Mouse (Mus musculus): ENCODE measurements around the gene Phf24. TPM values are rescaled to one million over a fixed set of nuclear protein-coding genes. Genes with fewer than 3 reads are reported as not detected.

Phf24 gene
- polyA plus RNA-seq (2015; fragmentation: Nextera tagmentation; extraction: Ambion mirVana), result 0.44 and 0.79 TPM in 2 replicates

DNA sequence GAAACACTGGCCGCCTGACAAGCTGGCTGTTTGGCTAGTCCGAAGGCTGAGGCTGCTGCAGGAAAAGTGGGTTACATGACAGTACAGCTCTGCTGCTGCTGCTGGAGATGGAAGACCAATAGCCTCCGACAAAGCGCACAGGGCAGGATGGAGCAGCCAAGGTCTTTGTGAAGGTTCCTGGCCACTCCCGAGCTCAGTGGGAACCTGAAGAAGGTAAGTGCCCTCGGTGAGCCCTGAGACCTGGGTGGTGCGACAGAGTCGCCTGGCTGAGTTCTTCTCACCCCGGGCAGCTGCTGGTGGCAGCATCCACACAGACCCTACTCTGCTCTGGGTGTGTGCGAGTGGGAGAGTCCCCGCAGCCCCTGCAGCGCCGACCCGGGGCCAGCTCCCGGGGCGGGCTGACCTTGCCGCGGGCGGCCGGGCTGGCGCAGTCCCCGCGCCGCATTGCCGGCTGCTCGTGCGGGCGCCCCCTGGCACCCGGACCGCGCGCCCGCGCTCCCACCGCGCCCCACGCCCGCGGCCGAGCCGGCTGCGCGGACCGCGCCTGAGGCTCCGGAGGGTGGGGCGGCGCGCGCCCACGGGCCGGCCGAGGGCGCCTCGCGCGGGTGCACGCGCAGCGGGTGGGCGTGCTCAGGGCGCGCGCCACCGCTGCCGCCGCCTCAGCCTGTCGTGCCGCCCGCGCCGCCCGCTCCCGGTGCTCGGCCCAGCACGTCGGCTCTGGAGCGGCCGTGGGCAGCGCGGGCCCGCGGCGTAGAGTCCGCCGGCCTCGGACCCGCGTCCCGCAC lies at the start of gene Phf24:
TSS of gene Phf24 (plus strand) at position 44 of the 785 bp plus-strand sequence.
- peak within 1 kb of the TSS; percentile 60 for H3K9ac ChIP-seq (replicated peaks; ENCODE audit: low read length)

DNA sequence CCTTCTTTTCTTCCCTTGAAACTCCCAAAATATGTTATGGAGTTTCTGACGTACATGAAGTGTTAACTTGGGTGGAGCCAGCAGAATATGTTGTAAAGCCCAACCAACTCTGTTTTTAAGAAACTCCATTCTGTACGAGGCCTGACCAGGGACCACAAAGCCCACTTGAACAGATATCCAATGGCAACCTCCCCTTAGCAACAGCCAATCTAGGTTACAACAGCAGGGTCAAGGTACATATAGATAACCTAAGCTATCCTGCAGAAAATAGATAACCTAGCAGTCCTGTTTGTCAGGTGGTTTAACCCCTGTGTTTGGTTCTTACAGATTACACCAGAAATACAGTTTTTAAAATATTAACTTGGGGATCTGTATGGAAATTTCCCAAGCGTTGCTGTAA lies 49.1 kb upstream of the Phf24 start:
- 68% methylated on average over 3 of the region's 3 CpGs for WGBS

More for the DNA sequence above, at the start of gene Phf24:
- Histone ChIP-seq H3K4me1 (ENCODE audit: insufficient read depth, low read length) (0 out of 2 replicates have a peak, but pooled peaks cover 7% of the 10 kb centered on the region), H3K9me3 (ENCODE audit: low read length) (no peaks in the 10 kb centered on the region), H3K27me3 (ENCODE audit: insufficient read depth, low read length) (peaks cover 59% of the 10 kb centered on the region), H3K4me2 (replicated peaks; ENCODE audit: low read depth, low read length) (peak within 1 kb of the TSS; percentile 76), H3K4me3 (ENCODE audit: low read length) (peak within 1 kb of the TSS; percentile 59), H3K27ac (ENCODE audit: low read length) (no peak within 1 kb of the TSS), H3K36me3 (ENCODE audit: insufficient read depth, low read length) (no peaks in the 10 kb centered on the region)
- peak; percentile 85 for ATAC-seq (ENCODE audit: low FRiP score, low TSS enrichment)
- under 1% methylated on average over 38 of the region's 90 CpGs for WGBS

DNA sequence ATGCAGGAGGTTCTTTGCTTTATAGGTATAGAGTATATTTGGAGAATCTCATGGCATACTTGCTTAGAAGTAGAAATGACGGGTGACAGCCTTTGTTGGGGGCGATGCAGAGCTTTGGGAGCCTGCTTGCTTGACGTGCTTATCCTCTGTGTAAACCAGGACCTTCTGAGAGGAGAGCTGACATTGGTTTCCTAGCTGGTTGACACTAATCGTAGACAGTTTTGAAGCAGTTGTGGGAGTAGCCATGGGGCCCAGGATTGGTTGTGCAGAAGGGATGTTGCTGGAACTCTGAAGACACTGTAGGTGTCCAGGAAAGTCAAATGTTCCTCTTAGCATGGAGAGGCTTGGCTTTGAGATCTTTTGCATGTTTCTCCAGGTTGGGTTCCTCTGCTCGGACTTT lies 48.3 kb upstream of the Phf24 start:
- Histone ChIP-seq H3K27ac (ENCODE audit: low read length) (no peak overlapping the region), H3K9me3 (ENCODE audit: low read length) (no peaks in the 10 kb centered on the region), H3K4me2 (replicated peaks; ENCODE audit: low read depth, low read length) (no peak overlapping the region), H3K4me3 (ENCODE audit: low read length) (no peak overlapping the region), H3K9ac (replicated peaks; ENCODE audit: low read length) (no peak overlapping the region), H3K36me3 (ENCODE audit: insufficient read depth, low read length) (no peaks in the 10 kb centered on the region), H3K27me3 (ENCODE audit: insufficient read depth, low read length) (no peaks in the 10 kb centered on the region), H3K4me1 (ENCODE audit: insufficient read depth, low read length) (no peaks in the 10 kb centered on the region)
- WGBS, result 86% methylated on average over 5 of the region's 5 CpGs
- ATAC-seq (ENCODE audit: low FRiP score, low TSS enrichment), result no peak

More for the DNA sequence above, 49.1 kb upstream of the Phf24 start:
- no peak overlapping the region for H3K4me3 ChIP-seq (ENCODE audit: low read length)
- no peaks in the 10 kb centered on the region for H3K4me1 ChIP-seq (ENCODE audit: insufficient read depth, low read length)
- no peak overlapping the region for H3K9ac ChIP-seq (replicated peaks; ENCODE audit: low read length)
- H3K27ac ChIP-seq (ENCODE audit: low read length), result no peak overlapping the region
- H3K4me2 ChIP-seq (replicated peaks; ENCODE audit: low read depth, low read length), result no peak overlapping the region
- H3K9me3 ChIP-seq (ENCODE audit: low read length), result no peaks in the 10 kb centered on the region
- no peaks in the 10 kb centered on the region for H3K36me3 ChIP-seq (ENCODE audit: insufficient read depth, low read length)
- no peaks in the 10 kb centered on the region for H3K27me3 ChIP-seq (ENCODE audit: insufficient read depth, low read length)
- no peak for ATAC-seq (ENCODE audit: low FRiP score, low TSS enrichment)

DNA sequence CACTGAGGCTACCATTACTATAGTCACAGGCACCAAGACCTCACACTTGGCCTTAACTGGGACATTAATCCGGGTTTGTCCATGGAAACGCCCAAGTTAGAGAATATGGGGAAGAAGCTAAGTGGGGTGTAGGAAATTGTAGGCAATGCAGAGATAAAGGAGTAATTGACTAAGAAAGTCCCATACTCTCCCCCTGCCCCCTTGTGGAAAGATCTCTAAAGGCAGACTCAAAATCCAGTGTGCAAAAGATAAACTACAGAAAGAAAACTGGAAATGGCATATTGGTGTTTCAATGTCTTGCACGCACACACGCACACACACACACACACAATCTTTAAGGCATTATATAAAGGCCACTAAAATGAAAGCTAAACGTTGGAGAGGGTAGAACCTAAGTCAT lies 45.7 kb upstream of the Phf24 start:
- no peak overlapping the region for H3K4me3 ChIP-seq (ENCODE audit: low read length)
- no peak overlapping the region for H3K27ac ChIP-seq (ENCODE audit: low read length)
- no peak overlapping the region for H3K4me2 ChIP-seq (replicated peaks; ENCODE audit: low read depth, low read length)
- no peaks in the 10 kb centered on the region for H3K36me3 ChIP-seq (ENCODE audit: insufficient read depth, low read length)
- ATAC-seq (ENCODE audit: low FRiP score, low TSS enrichment), result no peak
- H3K27me3 ChIP-seq (ENCODE audit: insufficient read depth, low read length), result no peaks in the 10 kb centered on the region
- H3K9ac ChIP-seq (replicated peaks; ENCODE audit: low read length), result no peak overlapping the region
- 77% methylated on average over 5 of the region's 5 CpGs for WGBS
- H3K9me3 ChIP-seq (ENCODE audit: low read length), result no peaks in the 10 kb centered on the region
- H3K4me1 ChIP-seq (ENCODE audit: insufficient read depth, low read length), result no peaks in the 10 kb centered on the region

DNA sequence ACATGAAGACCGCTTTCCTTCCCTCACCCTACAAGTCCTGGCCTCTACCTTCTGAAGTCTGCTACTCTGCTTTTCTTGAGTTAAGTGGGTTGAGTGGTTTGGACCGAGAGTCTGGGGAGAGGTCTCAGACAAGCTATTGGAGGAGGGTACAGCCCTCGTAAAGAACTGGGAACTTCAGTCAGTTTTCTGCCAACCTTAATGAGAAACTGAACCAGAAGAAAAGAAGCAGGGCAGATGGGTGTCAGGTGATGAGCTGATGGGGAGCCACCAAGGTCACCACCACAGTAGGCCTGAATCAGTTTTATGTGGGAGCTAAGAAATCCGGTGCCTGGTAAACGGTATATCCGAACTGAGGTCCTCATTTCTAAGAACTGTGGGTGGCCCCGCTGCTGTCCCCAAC lies 44.3 kb upstream of the Phf24 start:
- Histone ChIP-seq H3K4me3 (ENCODE audit: low read length) (no peak overlapping the region), H3K27me3 (ENCODE audit: insufficient read depth, low read length) (no peaks in the 10 kb centered on the region), H3K36me3 (ENCODE audit: insufficient read depth, low read length) (no peaks in the 10 kb centered on the region), H3K9ac (replicated peaks; ENCODE audit: low read length) (no peak overlapping the region), H3K4me1 (ENCODE audit: insufficient read depth, low read length) (no peaks in the 10 kb centered on the region), H3K4me2 (replicated peaks; ENCODE audit: low read depth, low read length) (no peak overlapping the region), H3K9me3 (ENCODE audit: low read length) (no peaks in the 10 kb centered on the region), H3K27ac (ENCODE audit: low read length) (no peak overlapping the region)
- ATAC-seq (ENCODE audit: low FRiP score, low TSS enrichment), result no peak
- WGBS, result 89% methylated on average over 7 of the region's 7 CpGs

DNA sequence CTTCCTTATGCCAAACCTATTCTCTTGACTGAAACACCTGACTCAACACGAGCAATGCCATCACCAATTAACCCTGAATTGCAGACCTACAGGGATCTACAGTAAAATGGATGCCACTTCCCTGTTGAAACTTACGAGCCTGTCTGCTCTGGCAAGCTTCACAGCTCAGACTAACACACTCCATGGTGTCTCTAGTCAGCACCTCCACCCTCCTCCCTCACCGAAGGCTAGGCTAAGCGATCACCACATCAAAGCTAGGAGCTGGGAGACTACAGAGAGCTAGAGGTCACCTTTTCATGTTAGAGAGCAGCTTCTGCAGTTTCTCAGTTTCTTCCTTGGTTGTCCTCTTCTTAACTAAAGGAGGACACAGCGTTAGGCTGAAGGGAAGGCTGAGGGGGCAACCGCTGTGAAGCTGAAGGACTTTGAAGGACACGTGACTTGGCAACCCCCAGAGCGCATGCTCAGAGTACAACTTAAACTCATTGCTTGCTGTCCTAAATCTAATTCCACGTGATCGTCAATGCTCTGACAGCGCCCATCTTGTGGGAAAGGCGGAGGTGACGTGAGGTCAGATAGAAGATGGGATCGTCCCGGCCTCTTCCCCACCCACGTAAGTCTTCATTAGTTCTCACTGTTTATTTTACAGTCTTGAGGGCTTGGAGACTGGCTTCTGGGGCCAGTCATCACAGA lies 43.6 kb upstream of the Phf24 start:
- Histone ChIP-seq H3K4me2 (replicated peaks; ENCODE audit: low read depth, low read length) (no peak overlapping the region), H3K4me1 (ENCODE audit: insufficient read depth, low read length) (no peaks in the 10 kb centered on the region), H3K27ac (ENCODE audit: low read length) (no peak overlapping the region), H3K36me3 (ENCODE audit: insufficient read depth, low read length) (no peaks in the 10 kb centered on the region), H3K4me3 (ENCODE audit: low read length) (no peak overlapping the region), H3K9me3 (ENCODE audit: low read length) (no peaks in the 10 kb centered on the region), H3K27me3 (ENCODE audit: insufficient read depth, low read length) (no peaks in the 10 kb centered on the region), H3K9ac (replicated peaks; ENCODE audit: low read length) (no peak overlapping the region)
- ATAC-seq (ENCODE audit: low FRiP score, low TSS enrichment), result no peak
- WGBS, result 69% methylated on average over 16 of the region's 16 CpGs

DNA sequence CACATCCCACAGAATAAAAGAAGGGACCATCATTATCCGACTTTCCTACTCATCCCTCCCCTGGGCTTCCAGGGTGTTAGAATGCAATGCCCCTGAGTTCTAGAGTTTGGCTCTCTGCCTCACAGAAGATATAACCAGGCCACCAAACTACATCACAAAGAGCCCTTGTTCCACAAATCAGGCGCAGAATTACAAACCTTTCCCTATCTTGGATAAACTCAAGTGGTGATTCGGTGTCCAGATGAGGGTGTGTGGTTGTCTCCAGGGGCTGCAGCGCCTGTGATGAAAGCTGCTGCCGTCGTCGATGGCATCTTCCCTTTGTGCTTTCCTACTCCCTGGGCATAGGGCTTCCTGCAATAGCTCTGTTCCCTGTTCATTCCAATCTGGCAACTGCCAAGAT lies 42.3 kb upstream of the Phf24 start, which contains the start of gene Fam205c:
TSS of gene Fam205c (minus strand) at position 101 of the 400 bp plus-strand sequence.
- ATAC-seq (ENCODE audit: low FRiP score, low TSS enrichment), result no peak

DNA sequence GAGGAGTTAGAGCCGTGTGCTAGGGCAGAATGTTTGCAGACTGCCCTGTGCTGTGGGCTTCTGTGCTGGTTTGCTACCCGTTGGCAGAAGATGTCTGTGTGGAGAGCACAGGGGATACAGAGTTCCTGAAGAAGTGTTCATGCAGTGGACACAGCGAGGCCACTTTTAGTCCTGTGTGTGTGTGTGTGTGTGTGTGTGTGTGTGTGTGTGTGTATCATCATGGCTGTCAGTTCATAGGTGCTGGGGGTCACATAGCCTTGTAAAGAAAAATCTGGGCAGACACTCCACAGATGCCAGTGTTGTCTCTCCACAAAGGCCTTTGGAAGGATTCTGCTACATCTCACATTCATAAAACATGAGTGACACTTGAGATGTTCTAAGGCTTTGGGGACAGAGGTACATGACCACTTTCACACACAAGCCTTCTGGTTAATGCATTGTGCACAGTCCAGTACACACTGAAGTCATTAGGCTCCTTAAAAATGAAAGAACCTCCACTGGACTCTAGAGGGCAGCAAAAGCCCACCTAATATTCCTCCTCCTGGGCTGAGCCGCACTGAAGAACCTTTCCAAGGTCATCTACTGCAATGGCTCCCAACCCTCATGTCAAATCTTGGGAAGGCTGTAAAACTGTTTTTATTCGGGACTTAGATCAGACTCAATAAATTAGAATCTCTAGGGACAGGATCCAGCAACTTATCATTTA lies 39.7 kb upstream of the Phf24 start:
- peak; percentile 67 for ATAC-seq (ENCODE audit: low FRiP score, low TSS enrichment)
- H3K9ac ChIP-seq (replicated peaks; ENCODE audit: low read length), result no peak overlapping the region
- no peak overlapping the region for H3K4me3 ChIP-seq (ENCODE audit: low read length)
- no peaks in the 10 kb centered on the region for H3K9me3 ChIP-seq (ENCODE audit: low read length)
- H3K4me1 ChIP-seq (ENCODE audit: insufficient read depth, low read length), result no peaks in the 10 kb centered on the region
- 29% methylated on average over 5 of the region's 5 CpGs for WGBS
- no peak overlapping the region for H3K4me2 ChIP-seq (replicated peaks; ENCODE audit: low read depth, low read length)
- H3K27me3 ChIP-seq (ENCODE audit: insufficient read depth, low read length), result no peaks in the 10 kb centered on the region
- no peak overlapping the region for H3K27ac ChIP-seq (ENCODE audit: low read length)
- H3K36me3 ChIP-seq (ENCODE audit: insufficient read depth, low read length), result no peaks in the 10 kb centered on the region

More for the DNA sequence above, 42.3 kb upstream of the Phf24 start, which contains the start of gene Fam205c:
- Histone ChIP-seq H3K9me3 (ENCODE audit: low read length) (no peaks in the 10 kb centered on the region), H3K27me3 (ENCODE audit: insufficient read depth, low read length) (no peaks in the 10 kb centered on the region), H3K36me3 (ENCODE audit: insufficient read depth, low read length) (no peaks in the 10 kb centered on the region), H3K4me1 (ENCODE audit: insufficient read depth, low read length) (no peaks in the 10 kb centered on the region), H3K9ac (replicated peaks; ENCODE audit: low read length) (no peak within 1 kb of the TSS), H3K27ac (ENCODE audit: low read length) (no peak within 1 kb of the TSS), H3K4me2 (replicated peaks; ENCODE audit: low read depth, low read length) (no peak within 1 kb of the TSS), H3K4me3 (ENCODE audit: low read length) (no peak within 1 kb of the TSS)
- WGBS, result 91% methylated on average over 7 of the region's 7 CpGs

DNA sequence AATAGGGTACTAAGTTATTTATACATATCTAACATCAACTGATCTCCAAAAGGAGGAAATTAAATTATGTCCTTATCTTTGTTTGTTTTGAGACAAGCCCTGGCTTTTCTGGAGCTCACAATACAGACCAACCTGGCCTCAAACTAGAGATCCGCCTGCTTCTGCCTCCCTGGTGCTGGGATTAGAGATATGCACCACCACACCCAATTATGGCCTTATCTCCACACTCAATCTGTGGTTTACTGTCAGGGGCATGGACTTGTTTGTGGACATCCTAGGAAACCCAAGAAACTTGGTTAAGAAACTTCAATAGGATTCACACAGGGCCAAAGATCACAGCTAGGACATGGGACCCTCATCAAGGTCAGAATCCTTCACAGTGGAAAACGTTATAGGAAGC lies 38.8 kb upstream of the Phf24 start:
- ATAC-seq (ENCODE audit: low FRiP score, low TSS enrichment), result no peak
- Histone ChIP-seq H3K27ac (ENCODE audit: low read length) (no peak overlapping the region), H3K4me1 (ENCODE audit: insufficient read depth, low read length) (no peaks in the 10 kb centered on the region), H3K36me3 (ENCODE audit: insufficient read depth, low read length) (no peaks in the 10 kb centered on the region), H3K9ac (replicated peaks; ENCODE audit: low read length) (no peak overlapping the region), H3K27me3 (ENCODE audit: insufficient read depth, low read length) (no peaks in the 10 kb centered on the region), H3K4me2 (replicated peaks; ENCODE audit: low read depth, low read length) (no peak overlapping the region), H3K9me3 (ENCODE audit: low read length) (no peaks in the 10 kb centered on the region), H3K4me3 (ENCODE audit: low read length) (no peak overlapping the region)
- WGBS, result 73% methylated on average over 2 of the region's 2 CpGs
